In the genomic region with DNA sequence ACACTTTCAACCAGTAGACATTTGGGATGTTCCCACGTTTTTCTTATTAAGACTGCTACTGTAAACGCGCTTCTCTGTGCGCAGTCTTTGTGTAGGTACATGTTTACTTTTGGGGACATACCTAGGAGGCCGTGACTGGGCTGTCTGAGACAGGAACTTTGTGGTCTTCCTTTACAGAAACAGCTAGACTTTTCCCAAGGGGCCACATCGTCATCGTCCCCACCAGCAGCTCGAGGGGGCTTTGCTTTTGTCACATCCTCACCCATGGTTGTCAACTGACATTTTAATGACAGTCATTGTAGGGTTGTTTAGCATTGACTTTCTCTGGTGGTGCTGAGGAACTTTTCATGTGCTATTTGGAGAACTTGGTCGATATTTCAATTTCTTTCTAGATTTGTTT, we compare ENCODE assay signal across 16 mouse cellular contexts. TPM values are rescaled to one million over a fixed set of nuclear protein-coding genes. Genes with fewer than 3 reads are reported as not detected.
"Had no signal": no experiment of that assay in that cellular context is flagged by ENCODE, and none has a peak within 500 bp of the region (broad histone marks: within the 10 kb centered on the region; RNA-seq: fewer than 3 reads in every experiment).

No protein-coding gene starts in this region.

- H3K4me3 ChIP-seq: liver, embryonic 13.5 days; liver, embryonic 15.5 days; lung, embryonic 15.5 days; megakaryocyte, embryonic 14.5 days; midbrain, embryonic 13.5 days; midbrain, embryonic 15.5 days; neural tube, embryonic 12.5 days had no signal

- H3K27ac ChIP-seq: liver, embryonic 13.5 days; liver, embryonic 15.5 days; lung, embryonic 15.5 days; macrophage; midbrain, embryonic 13.5 days; midbrain, embryonic 15.5 days; neural tube, embryonic 12.5 days had no signal

- H3K27me3 ChIP-seq: liver, embryonic 13.5 days; liver, embryonic 15.5 days; neural tube, embryonic 12.5 days had no signal

- H3K4me1 ChIP-seq: liver, embryonic 13.5 days; liver, embryonic 15.5 days; megakaryocyte, embryonic 14.5 days had no signal

- DNase-seq: liver, embryonic 13.5 days; liver, postnatal 0 days; lung, adult 2 months; lung, postnatal 14 days; lung, postnatal 36 days; right cerebral cortex, postnatal 14 days; thymus, adult 18-20 months; thymus, postnatal 14 days; thymus, postnatal 36 days had no signal

- H3K36me3 ChIP-seq: liver, embryonic 13.5 days; liver, embryonic 15.5 days; lung, embryonic 15.5 days; midbrain, embryonic 13.5 days; midbrain, embryonic 15.5 days; neural tube, embryonic 12.5 days had no signal

RNA-seq across cellular contexts. Expression of a gene that starts 3.3 kb away (rescaled TPM):
- polyA plus RNA-seq: macrophage had no signal
